Comparison of ENCODE assay signal across 9 mouse cellular contexts in genomic region chr9:58065977-58066730, GRCm38 (mm10). TPM values are rescaled to one million over a fixed set of nuclear protein-coding genes. Genes with fewer than 3 reads are reported as not detected.
A peak's percentile ranks its signal among the peaks of the same experiment; 100 is the strongest.
DNase-seq lines count a peak whose midpoint lies in the region; ATAC-seq lines count a peak whose summit lies in the region.
"Had no signal": no experiment of that assay in that cellular context is flagged by ENCODE, and none has a peak within 500 bp of the region (broad histone marks: within the 10 kb centered on the region; RNA-seq: fewer than 3 reads in every experiment).

No protein-coding gene starts in this region.

- H3K36me3 ChIP-seq in kidney, embryonic 15.5 days = no peaks in the 10 kb centered on the region
- H3K36me3 ChIP-seq in forebrain, embryonic 13.5 days (ENCODE audit: poor library complexity, severe bottlenecking) = no peaks in the 10 kb centered on the region
- no peaks in the 10 kb centered on the region for H3K36me3 ChIP-seq in midbrain, embryonic 14.5 days (ENCODE audit: control insufficient read depth, insufficient read depth, low read length)

- no peak overlapping the region for H3K4me3 ChIP-seq in kidney, embryonic 15.5 days (replicated peaks)
- no peak overlapping the region for H3K4me3 ChIP-seq in forebrain, embryonic 13.5 days
- no peak overlapping the region for H3K4me3 ChIP-seq in midbrain, embryonic 14.5 days (replicated peaks; ENCODE audit: low read depth, low read length)
- H3K4me3 ChIP-seq: heart, adult 2 months had no signal

- no peak overlapping the region for H3K4me2 ChIP-seq in kidney, embryonic 15.5 days
- no peak overlapping the region for H3K4me2 ChIP-seq in forebrain, embryonic 13.5 days
- H3K4me2 ChIP-seq in midbrain, embryonic 14.5 days (ENCODE audit: low read length) = no peak overlapping the region

- no peak overlapping the region for H3K9ac ChIP-seq in kidney, embryonic 15.5 days
- H3K9ac ChIP-seq in forebrain, embryonic 13.5 days = no peak overlapping the region
- no peak overlapping the region for H3K9ac ChIP-seq in midbrain, embryonic 14.5 days (replicated peaks; ENCODE audit: low read length)

- 0 out of 2 replicates have a peak, but pooled peaks have one; percentile 33 for ATAC-seq in kidney, embryonic 15.5 days (replicated peaks; ENCODE audit: low FRiP score)
- ATAC-seq in forebrain, embryonic 13.5 days = peak; percentile 41
- ATAC-seq in midbrain, embryonic 14.5 days (ENCODE audit: low FRiP score, low TSS enrichment) = no peak

- H3K9me3 ChIP-seq in kidney, embryonic 15.5 days (replicated peaks) = no peaks in the 10 kb centered on the region
- H3K9me3 ChIP-seq in forebrain, embryonic 13.5 days (replicated peaks) = no peaks in the 10 kb centered on the region
- H3K9me3 ChIP-seq in midbrain, embryonic 14.5 days (ENCODE audit: control insufficient read depth, low read length) = no peaks in the 10 kb centered on the region

- 68% methylated on average over 6 of the region's 6 CpGs for WGBS in kidney, embryonic 15.5 days
- WGBS in forebrain, embryonic 13.5 days = 78% methylated on average over 6 of the region's 6 CpGs
- WGBS in midbrain, embryonic 14.5 days = 84% methylated on average over 6 of the region's 6 CpGs

- peaks cover 23% of the 10 kb centered on the region; the same call in 1 of the 2 replicates for H3K27me3 ChIP-seq in kidney, embryonic 15.5 days
- no peaks in the 10 kb centered on the region for H3K27me3 ChIP-seq in forebrain, embryonic 13.5 days
- H3K27me3 ChIP-seq in midbrain, embryonic 14.5 days (ENCODE audit: control insufficient read depth, insufficient read depth, low read length) = no peaks in the 10 kb centered on the region

- H3K4me1 ChIP-seq in kidney, embryonic 15.5 days = peaks cover 6% of the 10 kb centered on the region; the same call in 1 of the 2 replicates
- peaks cover 72% of the 10 kb centered on the region for H3K4me1 ChIP-seq in forebrain, embryonic 13.5 days
- peaks cover 64% of the 10 kb centered on the region for H3K4me1 ChIP-seq in midbrain, embryonic 14.5 days (ENCODE audit: control insufficient read depth, insufficient read depth, low read length)

- no peak overlapping the region for H3K27ac ChIP-seq in kidney, embryonic 15.5 days
- peak overlapping the region; percentile 95 for H3K27ac ChIP-seq in forebrain, embryonic 13.5 days
- peak overlapping the region; percentile 79 for H3K27ac ChIP-seq in midbrain, embryonic 14.5 days (replicated peaks; ENCODE audit: low read depth, low read length)
- H3K27ac ChIP-seq: heart, adult 2 months had no signal

- DNase-seq in kidney, postnatal 14 days = no peak
- peak; percentile 45 for DNase-seq in MN1 (ENCODE audit: low spot score)
- DNase-seq in midbrain, embryonic 14.5 days = no peak
- DNase-seq in embryo, embryonic 10.5 days (ENCODE audit: low spot score) = no peak
- no peak for DNase-seq in cerebellum, adult 18-20 months
- DNase-seq: heart, adult 2 months had no signal

RNA-seq across cellular contexts. Expression of gene Stra6, which starts 2.6 kb away (rescaled TPM):
- 28.0 and 29.7 TPM in 2 replicates for polyA plus RNA-seq in kidney, embryonic 15.5 days (2015; fragmentation: Nextera tagmentation; extraction: Ambion mirVana)
- polyA plus RNA-seq in forebrain, embryonic 13.5 days (2015; fragmentation: Nextera tagmentation; extraction: Ambion mirVana) = 7.1 and 7.7 TPM in 2 replicates
- polyA plus RNA-seq in midbrain, embryonic 14.5 days (2014; fragmentation: Nextera tagmentation; extraction: Ambion mirVana) = 2.3 and 10.1 TPM in 2 replicates
- polyA plus RNA-seq: liver, adult 2 months had no signal

RNA-seq across cellular contexts. Expression of gene Ccdc33, which starts 52.5 kb away (rescaled TPM):
- 0.29 and 0.44 TPM in 2 replicates for polyA plus RNA-seq in kidney, embryonic 15.5 days (2015; fragmentation: Nextera tagmentation; extraction: Ambion mirVana)
- polyA plus RNA-seq in forebrain, embryonic 13.5 days (2015; fragmentation: Nextera tagmentation; extraction: Ambion mirVana) = 1.1 and 1.8 TPM in 2 replicates
- polyA plus RNA-seq in midbrain, embryonic 14.5 days (2014; fragmentation: Nextera tagmentation; extraction: Ambion mirVana) = 0.09 and 0.54 TPM in 2 replicates
- polyA plus RNA-seq: liver, adult 2 months had no signal

RNA-seq across cellular contexts. Expression of gene Cyp11a1, which starts 59.9 kb away (rescaled TPM):
- 15.7 and 46.0 TPM in 2 replicates for polyA plus RNA-seq in kidney, embryonic 15.5 days (2015; fragmentation: Nextera tagmentation; extraction: Ambion mirVana)
- 0.23 and 0.65 TPM in 2 replicates for polyA plus RNA-seq in forebrain, embryonic 13.5 days (2015; fragmentation: Nextera tagmentation; extraction: Ambion mirVana)
- 0.36 and 0.51 TPM in 2 replicates for polyA plus RNA-seq in midbrain, embryonic 14.5 days (2014; fragmentation: Nextera tagmentation; extraction: Ambion mirVana)
- polyA plus RNA-seq: liver, adult 2 months had no signal

Comparison
In these comparisons a context has a peak if more than half of its experiments do, and no peak if none do; other contexts are left out.
1. RNA of gene Cyp11a1, which starts 59.9 kb away (polyA plus RNA-seq): 15.7 to 46.0 TPM in kidney, embryonic 15.5 days; 0.36 to 0.51 TPM in midbrain, embryonic 14.5 days and 0.23 to 0.65 TPM in forebrain, embryonic 13.5 days; every median in the first group is over 10 times any median in the second.